Mouse (Mus musculus): ENCODE data around the gene Akap13. TPM values are rescaled to one million over a fixed set of nuclear protein-coding genes. Genes with fewer than 3 reads are reported as not detected.

The Akap13 gene
- total and polyA plus RNA-seq, 2 experiments from 2014 or later: 13.8 to 26.1 TPM

GRCm38 (mm10) chr7:75591961-75592360 lies 136.6 kb downstream of the Akap13 start:
- Histone ChIP-seq H3K4me2 (ENCODE audit: low read depth, low read length) (no peak overlapping the region), H3K9ac (replicated peaks; ENCODE audit: low read length) (no peak overlapping the region), H3K9me3 (ENCODE audit: low read length) (no peaks in the 10 kb centered on the region), H3K36me3 (ENCODE audit: insufficient read depth, low read length) (no peaks in the 10 kb centered on the region), H3K27me3 (ENCODE audit: insufficient read depth, low read length) (no peaks in the 10 kb centered on the region), H3K27ac (no peak overlapping the region), H3K4me1 (ENCODE audit: insufficient read depth, low read length) (no peaks in the 10 kb centered on the region), H3K4me3 (ENCODE audit: low read length) (no peak overlapping the region)
- DNase-seq (ENCODE audit: low spot score) (no peak), ATAC-seq (no peak)
- 84% methylated on average over 1 of the region's 1 CpGs for WGBS
- no peak for TF ChIP-seq CTCF (IDR thresholded peaks at IDR 0.05; ENCODE audit: low read depth)

- WGBS: 79% methylated on average over 5 of the region's 5 CpGs
- H3K9ac ChIP-seq (replicated peaks; ENCODE audit: low read length): no peak overlapping the region
- ATAC-seq: no peak
Observed at GRCm38 (mm10) chr7:75594801-75595200, 139.5 kb downstream of the Akap13 start.

GRCm38 (mm10) chr7:75595268-75595667 lies 139.9 kb downstream of the Akap13 start:
- no peak overlapping the region for H3K4me2 ChIP-seq (ENCODE audit: low read depth, low read length)
- no peaks in the 10 kb centered on the region for H3K36me3 ChIP-seq (ENCODE audit: insufficient read depth, low read length)
- H3K27ac ChIP-seq: no peak overlapping the region
- H3K27me3 ChIP-seq (ENCODE audit: insufficient read depth, low read length): no peaks in the 10 kb centered on the region
- TF ChIP-seq CTCF (IDR thresholded peaks at IDR 0.05; ENCODE audit: low read depth): no peak
- H3K9ac ChIP-seq (replicated peaks; ENCODE audit: low read length): no peak overlapping the region
- H3K4me3 ChIP-seq (ENCODE audit: low read length): no peak overlapping the region
- no peak for DNase-seq (ENCODE audit: low spot score)
- ATAC-seq: no peak
- H3K9me3 ChIP-seq (ENCODE audit: low read length): no peaks in the 10 kb centered on the region
- H3K4me1 ChIP-seq (ENCODE audit: insufficient read depth, low read length): no peaks in the 10 kb centered on the region

More at GRCm38 (mm10) chr7:75594801-75595200, 139.5 kb downstream of the Akap13 start:
- Histone ChIP-seq H3K4me3 (ENCODE audit: low read length) (no peak overlapping the region), H3K27me3 (ENCODE audit: insufficient read depth, low read length) (no peaks in the 10 kb centered on the region), H3K36me3 (ENCODE audit: insufficient read depth, low read length) (no peaks in the 10 kb centered on the region), H3K9me3 (ENCODE audit: low read length) (no peaks in the 10 kb centered on the region), H3K27ac (no peak overlapping the region), H3K4me2 (ENCODE audit: low read depth, low read length) (no peak overlapping the region), H3K4me1 (ENCODE audit: insufficient read depth, low read length) (no peaks in the 10 kb centered on the region)
- TF ChIP-seq CTCF (IDR thresholded peaks at IDR 0.05; ENCODE audit: low read depth): no peak
- no peak for DNase-seq (ENCODE audit: low spot score)

GRCm38 (mm10) chr7:75596058-75596748 lies 140.9 kb downstream of the Akap13 start:
- no peak for ATAC-seq
- Histone ChIP-seq H3K9me3 (ENCODE audit: low read length) (no peaks in the 10 kb centered on the region), H3K4me1 (ENCODE audit: insufficient read depth, low read length) (no peaks in the 10 kb centered on the region), H3K36me3 (ENCODE audit: insufficient read depth, low read length) (no peaks in the 10 kb centered on the region), H3K27me3 (ENCODE audit: insufficient read depth, low read length) (no peaks in the 10 kb centered on the region), H3K4me2 (ENCODE audit: low read depth, low read length) (no peak overlapping the region), H3K4me3 (ENCODE audit: low read length) (no peak overlapping the region), H3K27ac (no peak overlapping the region), H3K9ac (replicated peaks; ENCODE audit: low read length) (no peak overlapping the region)
- WGBS: 80% methylated on average over 6 of the region's 6 CpGs
- DNase-seq (ENCODE audit: low spot score): no peak
- TF ChIP-seq CTCF (IDR thresholded peaks at IDR 0.05; ENCODE audit: low read depth): no peak

GRCm38 (mm10) chr7:75597840-75598239 lies 142.5 kb downstream of the Akap13 start:
- Histone ChIP-seq H3K27ac (no peak overlapping the region), H3K9me3 (ENCODE audit: low read length) (no peaks in the 10 kb centered on the region), H3K27me3 (ENCODE audit: insufficient read depth, low read length) (no peaks in the 10 kb centered on the region), H3K4me1 (ENCODE audit: insufficient read depth, low read length) (no peaks in the 10 kb centered on the region), H3K36me3 (ENCODE audit: insufficient read depth, low read length) (no peaks in the 10 kb centered on the region), H3K4me3 (ENCODE audit: low read length) (no peak overlapping the region), H3K4me2 (ENCODE audit: low read depth, low read length) (no peak overlapping the region), H3K9ac (replicated peaks; ENCODE audit: low read length) (no peak overlapping the region)
- ATAC-seq (no peak), DNase-seq (ENCODE audit: low spot score) (no peak)
- TF ChIP-seq CTCF (IDR thresholded peaks at IDR 0.05; ENCODE audit: low read depth): no peak
- 90% methylated on average over 2 of the region's 2 CpGs for WGBS

- Histone ChIP-seq H3K27me3 (ENCODE audit: insufficient read depth, low read length) (no peaks in the 10 kb centered on the region), H3K9ac (replicated peaks; ENCODE audit: low read length) (no peak overlapping the region), H3K9me3 (ENCODE audit: low read length) (no peaks in the 10 kb centered on the region), H3K4me1 (ENCODE audit: insufficient read depth, low read length) (no peaks in the 10 kb centered on the region), H3K4me2 (ENCODE audit: low read depth, low read length) (no peak overlapping the region), H3K36me3 (ENCODE audit: insufficient read depth, low read length) (no peaks in the 10 kb centered on the region), H3K4me3 (ENCODE audit: low read length) (no peak overlapping the region), H3K27ac (no peak overlapping the region)
- DNase-seq (ENCODE audit: low spot score) (no peak), ATAC-seq (no peak)
- no peak for TF ChIP-seq CTCF (IDR thresholded peaks at IDR 0.05; ENCODE audit: low read depth)
- 96% methylated on average over 6 of the region's 6 CpGs for WGBS
Observed at GRCm38 (mm10) chr7:75600360-75601075, 145.2 kb downstream of the Akap13 start.

GRCm38 (mm10) chr7:75607248-75607647 lies 151.9 kb downstream of the Akap13 start:
- WGBS: 88% methylated on average over 3 of the region's 3 CpGs

More at GRCm38 (mm10) chr7:75607248-75607647, 151.9 kb downstream of the Akap13 start:
- ATAC-seq: no peak
- Histone ChIP-seq H3K9me3 (ENCODE audit: low read length) (no peaks in the 10 kb centered on the region), H3K27ac (no peak overlapping the region), H3K27me3 (ENCODE audit: insufficient read depth, low read length) (no peaks in the 10 kb centered on the region), H3K4me3 (ENCODE audit: low read length) (no peak overlapping the region), H3K4me2 (ENCODE audit: low read depth, low read length) (no peak overlapping the region), H3K36me3 (ENCODE audit: insufficient read depth, low read length) (no peaks in the 10 kb centered on the region), H3K4me1 (ENCODE audit: insufficient read depth, low read length) (no peaks in the 10 kb centered on the region), H3K9ac (replicated peaks; ENCODE audit: low read length) (no peak overlapping the region)
- DNase-seq (ENCODE audit: low spot score): no peak
- no peak for TF ChIP-seq CTCF (IDR thresholded peaks at IDR 0.05; ENCODE audit: low read depth)
